Mouse (Mus musculus): ENCODE data around the gene Zranb3. TPM values are rescaled to one million over a fixed set of nuclear protein-coding genes. Genes with fewer than 3 reads are reported as not detected.
"Not testable (repeated sequence)": the region's sequence is repeated elsewhere in the genome, so short reads cannot be mapped to it uniquely, and the experiment has no call there.

Gene Zranb3
- 4.1 and 9.4 TPM in 2 replicates for total RNA-seq (2017)

- peak; percentile 92 for ATAC-seq (ENCODE audit: extremely low read depth, insufficient number of reproducible peaks, low FRiP score, poor library complexity, severe bottlenecking)
These were observed at the start of gene Zranb3, which contains the start of gene R3hdm1 for GRCm38 (mm10) chr1:128102641-128103461. Gene Zranb3 (minus strand): TSS chr1:128103047. Gene R3hdm1 (plus strand): TSS chr1:128103301.

- ATAC-seq (ENCODE audit: extremely low read depth, insufficient number of reproducible peaks, low FRiP score, poor library complexity, severe bottlenecking) = no peak
These were observed 38.9 kb upstream of the Zranb3 start for GRCm38 (mm10) chr1:128141737-128142136.

GRCm38 (mm10) chr1:128141039-128141438 lies 38.2 kb upstream of the Zranb3 start:
- ATAC-seq (ENCODE audit: extremely low read depth, insufficient number of reproducible peaks, low FRiP score, poor library complexity, severe bottlenecking) = no peak

- not testable (repeated sequence) for ATAC-seq (ENCODE audit: extremely low read depth, insufficient number of reproducible peaks, low FRiP score, poor library complexity, severe bottlenecking)
These were observed 33.4 kb upstream of the Zranb3 start for GRCm38 (mm10) chr1:128136222-128136621.

- ATAC-seq (ENCODE audit: extremely low read depth, insufficient number of reproducible peaks, low FRiP score, poor library complexity, severe bottlenecking) = no peak
These were observed 18.2 kb upstream of the Zranb3 start for GRCm38 (mm10) chr1:128120913-128121627.

GRCm38 (mm10) chr1:128103520-128104088 lies 757 bp upstream of the Zranb3 start:
- ATAC-seq (ENCODE audit: extremely low read depth, insufficient number of reproducible peaks, low FRiP score, poor library complexity, severe bottlenecking) = no peak

GRCm38 (mm10) chr1:128102251-128102640 lies 601 bp downstream of the Zranb3 start:
- 0 out of 2 replicates have a peak, but pooled peaks have one; percentile 18 for ATAC-seq (ENCODE audit: extremely low read depth, insufficient number of reproducible peaks, low FRiP score, poor library complexity, severe bottlenecking)

- no peak for ATAC-seq (ENCODE audit: extremely low read depth, insufficient number of reproducible peaks, low FRiP score, poor library complexity, severe bottlenecking)
These were observed 4.5 kb downstream of the Zranb3 start for GRCm38 (mm10) chr1:128098309-128098708.

- no peak for ATAC-seq (ENCODE audit: extremely low read depth, insufficient number of reproducible peaks, low FRiP score, poor library complexity, severe bottlenecking)
These were observed 8.2 kb downstream of the Zranb3 start for GRCm38 (mm10) chr1:128094686-128095085.

- ATAC-seq (ENCODE audit: extremely low read depth, insufficient number of reproducible peaks, low FRiP score, poor library complexity, severe bottlenecking) = no peak
These were observed 20.0 kb downstream of the Zranb3 start for GRCm38 (mm10) chr1:128082800-128083199.

GRCm38 (mm10) chr1:128081873-128082272 lies 21.0 kb downstream of the Zranb3 start:
- ATAC-seq (ENCODE audit: extremely low read depth, insufficient number of reproducible peaks, low FRiP score, poor library complexity, severe bottlenecking) = no peak

- no peak for ATAC-seq (ENCODE audit: extremely low read depth, insufficient number of reproducible peaks, low FRiP score, poor library complexity, severe bottlenecking)
These were observed 21.7 kb downstream of the Zranb3 start for GRCm38 (mm10) chr1:128080936-128081696.

- no peak for ATAC-seq (ENCODE audit: extremely low read depth, insufficient number of reproducible peaks, low FRiP score, poor library complexity, severe bottlenecking)
These were observed 24.2 kb downstream of the Zranb3 start for GRCm38 (mm10) chr1:128078646-128079045.

- ATAC-seq (ENCODE audit: extremely low read depth, insufficient number of reproducible peaks, low FRiP score, poor library complexity, severe bottlenecking) = no peak
These were observed 25.1 kb downstream of the Zranb3 start for GRCm38 (mm10) chr1:128077788-128078187.

GRCm38 (mm10) chr1:128076791-128077479 lies 25.9 kb downstream of the Zranb3 start:
- peak; percentile 86 for ATAC-seq (ENCODE audit: extremely low read depth, insufficient number of reproducible peaks, low FRiP score, poor library complexity, severe bottlenecking)

- ATAC-seq (ENCODE audit: extremely low read depth, insufficient number of reproducible peaks, low FRiP score, poor library complexity, severe bottlenecking) = no peak
These were observed 29.8 kb downstream of the Zranb3 start for GRCm38 (mm10) chr1:128073051-128073450.

GRCm38 (mm10) chr1:128070003-128070402 lies 32.8 kb downstream of the Zranb3 start:
- ATAC-seq (ENCODE audit: extremely low read depth, insufficient number of reproducible peaks, low FRiP score, poor library complexity, severe bottlenecking) = no peak

- no peak for ATAC-seq (ENCODE audit: extremely low read depth, insufficient number of reproducible peaks, low FRiP score, poor library complexity, severe bottlenecking)
These were observed 33.9 kb downstream of the Zranb3 start for GRCm38 (mm10) chr1:128068945-128069397.

All from neutrophil, adult 5-6 weeks (primary cell).